Mouse (Mus musculus) ES-Bruce4 (cell line): ENCODE results near the gene Krt18.

Source experiments
- CTCF ChIP-seq: IDR thresholded peaks from one replicate; pipeline ENCODE4 v1.8.1; 2011; ENCODE audit warnings: low read depth, low read length
- POLR2A ChIP-seq: IDR thresholded peaks from one replicate; pipeline ENCODE4 v1.8.1; 2011; ENCODE audit warnings: low read length; ENCODE audit not compliant: insufficient read depth

- TF ChIP-seq POLR2A (no peak), CTCF (no peak)
These were observed 44.5 kb upstream of the Krt18 start for GRCm38 (mm10) chr15:101983315-101983948.
